Mouse (Mus musculus) limb, embryonic 10.5 days (tissue): ENCODE data around the gene Tnfaip8l2. TPM values are rescaled to one million over a fixed set of nuclear protein-coding genes. Genes with fewer than 3 reads are reported as not detected.
A peak's percentile ranks its signal among the peaks of the same experiment; 100 is the strongest.
"Not testable (repeated sequence)": the region's sequence is repeated elsewhere in the genome, so short reads cannot be mapped to it uniquely, and the experiment has no call there.

Experiments
- DNase-seq: peaks from one replicate; pipeline ENCODE4 v3.0.0-alpha.2; 2017; ENCODE audit warnings: low spot score
- H3K27ac ChIP-seq: fragments of 300-500 bp; sonication (generic); 2 replicates; pipeline ENCODE4 v1.5.1; 2016; ENCODE audit warnings: mild to moderate bottlenecking
- H3K27me3 ChIP-seq: fragments of 300-500 bp; sonication (generic); 2 replicates; pipeline ENCODE4 v1.6.1; 2016; ENCODE audit warnings: low read depth, mild to moderate bottlenecking; ENCODE audit not compliant: poor library complexity, severe bottlenecking
- H3K36me3 ChIP-seq: fragments of 300-500 bp; sonication (generic); 2 replicates; pipeline ENCODE4 v1.6.1; 2016; ENCODE audit warnings: mild to moderate bottlenecking, moderate library complexity
- H3K4me1 ChIP-seq: fragments of 300-500 bp; sonication (generic); 2 replicates; pipeline ENCODE4 v1.6.1; 2016
- H3K4me3 ChIP-seq: fragments of 300-500 bp; sonication (generic); 2 replicates; pipeline ENCODE4 v1.5.1; 2016; ENCODE audit warnings: mild to moderate bottlenecking, moderate library complexity
- H3K9me3 ChIP-seq: fragments of 300-500 bp; sonication (generic); replicated peaks from 2 replicates; pipeline ENCODE4 v1.6.1; 2016; ENCODE audit warnings: mild to moderate bottlenecking
- WGBS: fragments of 180-500 bp; shearing (Covaris S2); methylation state at CpG from one replicate; pipeline ENCODE4 v1.1.7; 2016; 5-methylcytosine and 5-hydroxymethylcytosine counted together
- polyA plus RNA-seq: library from polyadenylated mRNA; unstranded; fragments of >200 nt; fragmentation: Nextera tagmentation; extraction: Ambion mirVana; gene quantifications from 2 replicates; pipeline ENCODE4 v1.2.1, GENCODE M21; 2016

The Tnfaip8l2 gene
- polyA plus RNA-seq, 1 experiment from 2014 or later: 1.9 TPM

DNA sequence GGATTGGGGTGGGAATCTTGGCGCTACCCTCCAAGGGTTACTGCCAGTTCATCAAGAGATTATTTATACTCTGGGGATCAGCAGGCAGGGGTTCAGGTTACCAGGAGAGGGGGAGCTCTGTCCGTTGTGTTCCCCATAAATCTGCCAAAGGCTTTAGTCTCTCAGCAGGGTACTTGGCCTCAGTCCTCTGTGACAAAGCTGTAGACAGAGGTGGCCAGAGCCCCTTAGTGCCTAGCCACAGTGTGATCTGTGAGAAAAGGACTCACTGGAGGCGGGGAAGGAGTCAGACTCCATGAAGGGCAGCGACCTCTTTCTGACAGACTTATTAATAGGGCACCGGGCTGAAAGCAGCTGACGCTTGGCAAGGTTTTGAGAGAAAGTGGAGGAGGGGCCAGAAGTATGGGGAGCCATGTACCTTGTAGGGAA, 12.9 kb downstream of the Tnfaip8l2 start:
- H3K4me1 ChIP-seq: peaks cover 26% of the 10 kb centered on the region
- no peak overlapping the region for H3K27ac ChIP-seq
- 37% methylated on average over 6 of the region's 6 CpGs for WGBS
- H3K4me3 ChIP-seq: no peak overlapping the region
- H3K9me3 ChIP-seq: no peaks in the 10 kb centered on the region
- H3K27me3 ChIP-seq: no peaks in the 10 kb centered on the region
- DNase-seq: no peak
- peaks cover 57% of the 10 kb centered on the region for H3K36me3 ChIP-seq

DNA sequence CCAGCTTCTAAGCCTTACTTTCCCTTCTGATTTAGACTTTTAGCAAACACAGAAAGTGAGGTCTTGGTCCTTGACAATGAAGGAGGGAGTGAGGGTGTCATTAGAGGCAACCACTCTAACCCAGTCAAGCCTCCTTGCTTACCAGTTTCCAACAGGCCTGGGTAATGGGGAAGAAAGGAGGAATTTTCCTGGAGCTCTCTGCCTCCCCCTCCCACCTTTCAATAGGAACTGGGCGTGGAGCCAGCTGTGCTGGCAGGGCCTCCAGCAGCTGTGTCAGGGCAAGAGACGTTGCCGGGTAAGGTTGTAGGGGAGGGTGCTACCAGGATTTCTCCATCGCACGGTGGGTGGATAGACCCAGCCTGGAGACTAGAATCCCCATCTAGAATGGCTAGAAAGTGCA, 17.2 kb downstream of the Tnfaip8l2 start:
- Histone ChIP-seq H3K4me3 (no peak overlapping the region), H3K27me3 (no peaks in the 10 kb centered on the region), H3K36me3 (peaks cover 79% of the 10 kb centered on the region), H3K9me3 (no peaks in the 10 kb centered on the region), H3K4me1 (peaks cover 18% of the 10 kb centered on the region), H3K27ac (no peak overlapping the region)
- DNase-seq: no peak
- 54% methylated on average over 5 of the region's 5 CpGs for WGBS

DNA sequence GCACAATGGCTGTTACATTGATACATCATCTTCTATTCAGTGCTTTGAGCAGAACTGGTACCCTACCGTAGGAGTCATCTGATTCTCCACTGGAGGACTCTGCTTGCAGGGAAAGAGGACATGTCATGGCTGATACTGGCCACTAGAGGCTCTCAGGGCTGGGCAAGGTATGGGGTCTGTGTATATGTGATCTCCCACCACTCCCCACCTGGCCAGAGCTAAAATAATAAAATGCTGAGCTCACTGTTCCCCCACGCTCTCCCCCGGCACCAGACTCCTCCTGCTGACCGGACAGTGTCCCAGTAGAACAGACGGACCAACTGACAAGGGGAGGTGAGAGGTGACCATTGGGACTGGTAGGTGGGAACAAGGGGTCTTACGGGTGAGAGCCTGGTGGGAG, 17.9 kb downstream of the Tnfaip8l2 start, which contains the start of gene Tmod4:
Gene Tmod4, plus strand, starts transcription at position 231 of the 400 bp plus-strand sequence.
- Histone ChIP-seq H3K4me3 (no peak within 1 kb of the TSS), H3K9me3 (no peaks in the 10 kb centered on the region), H3K27ac (peak within 1 kb of the TSS; percentile 25; the same call in 1 of the 2 replicates), H3K27me3 (no peaks in the 10 kb centered on the region), H3K36me3 (peaks cover 79% of the 10 kb centered on the region), H3K4me1 (peaks cover 12% of the 10 kb centered on the region)
- WGBS: 65% methylated on average over 6 of the region's 6 CpGs
- DNase-seq: no peak

DNA sequence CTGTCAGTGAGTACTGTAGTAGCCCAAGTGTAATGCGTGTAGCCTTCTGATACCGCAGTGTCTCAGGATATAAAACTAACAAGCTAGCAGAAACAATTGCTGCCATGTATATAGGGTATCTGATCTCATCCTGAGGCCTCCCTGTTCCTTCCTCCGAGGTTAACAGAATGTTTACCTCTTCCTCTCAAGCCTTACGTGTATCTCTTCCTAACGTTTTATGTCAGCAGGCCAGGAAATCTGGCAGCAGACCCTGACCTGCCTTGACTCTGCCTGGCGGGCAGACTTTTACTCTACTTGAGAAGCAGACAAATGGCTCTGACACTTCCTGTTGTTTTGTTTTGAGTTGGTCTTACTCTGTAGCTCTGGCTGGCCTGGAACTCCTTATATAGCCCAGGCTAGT, 20.6 kb downstream of the Tnfaip8l2 start:
- 80% methylated on average over 6 of the region's 6 CpGs for WGBS
- peaks cover 82% of the 10 kb centered on the region for H3K36me3 ChIP-seq
- no peak overlapping the region for H3K4me3 ChIP-seq
- DNase-seq: no peak
- no peaks in the 10 kb centered on the region for H3K9me3 ChIP-seq
- H3K27ac ChIP-seq: no peak overlapping the region
- H3K27me3 ChIP-seq: no peaks in the 10 kb centered on the region
- peaks cover 8% of the 10 kb centered on the region for H3K4me1 ChIP-seq

DNA sequence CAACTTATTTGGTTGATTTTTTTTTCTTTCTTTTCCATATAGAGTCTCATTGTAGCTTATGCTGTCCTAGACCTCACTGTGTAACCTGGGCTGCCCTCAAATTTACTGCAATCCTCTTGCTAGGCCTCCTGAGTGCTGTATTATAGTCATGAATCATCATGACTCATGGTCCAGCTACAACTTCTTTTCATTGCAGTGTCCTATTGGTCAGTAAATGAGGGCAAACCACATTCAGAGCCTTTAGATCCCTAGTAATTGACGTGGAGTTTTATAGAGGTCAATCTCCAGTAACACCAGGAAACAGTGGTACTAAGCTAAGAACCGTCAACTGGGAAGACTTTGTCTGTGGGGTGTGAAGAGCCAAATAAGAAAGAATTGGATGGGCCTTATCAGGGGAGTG, 24.4 kb downstream of the Tnfaip8l2 start:
- 78% methylated on average over 2 of the region's 2 CpGs for WGBS
- H3K36me3 ChIP-seq: peaks cover 93% of the 10 kb centered on the region

DNA sequence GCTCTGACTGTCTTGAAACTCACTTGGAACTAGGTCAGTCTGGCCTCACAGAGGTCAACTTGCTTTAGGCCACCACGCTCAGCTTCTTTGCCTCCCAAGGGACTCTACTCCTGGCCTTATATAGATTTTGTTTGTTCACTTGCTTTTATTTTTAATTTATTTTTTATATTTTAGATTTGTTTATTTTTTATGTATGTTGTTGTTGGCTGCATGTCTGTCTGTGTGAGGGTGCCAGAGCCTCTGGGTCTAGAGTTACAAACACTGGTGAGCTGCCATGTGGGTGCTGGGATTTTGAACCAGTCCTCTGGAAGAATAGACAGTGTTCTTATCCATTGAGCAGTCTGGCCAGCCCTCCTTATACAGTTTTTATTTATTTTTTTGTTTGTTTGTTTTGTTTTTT, 29.4 kb downstream of the Tnfaip8l2 start:
- WGBS: 93% methylated on average over 1 of the region's 1 CpGs
- Histone ChIP-seq H3K36me3 (peaks cover 46% of the 10 kb centered on the region), H3K4me1 (peaks cover 8% of the 10 kb centered on the region), H3K27me3 (no peaks in the 10 kb centered on the region), H3K4me3 (peak overlapping the region; percentile 79; the same call in 1 of the 2 replicates), H3K9me3 (no peaks in the 10 kb centered on the region), H3K27ac (no peak overlapping the region)
- no peak for DNase-seq

More for the DNA sequence above, 24.4 kb downstream of the Tnfaip8l2 start:
- DNase-seq: no peak
- no peak overlapping the region for H3K27ac ChIP-seq
- no peaks in the 10 kb centered on the region for H3K27me3 ChIP-seq
- no peak overlapping the region for H3K4me3 ChIP-seq
- no peaks in the 10 kb centered on the region for H3K4me1 ChIP-seq
- H3K9me3 ChIP-seq: no peaks in the 10 kb centered on the region

DNA sequence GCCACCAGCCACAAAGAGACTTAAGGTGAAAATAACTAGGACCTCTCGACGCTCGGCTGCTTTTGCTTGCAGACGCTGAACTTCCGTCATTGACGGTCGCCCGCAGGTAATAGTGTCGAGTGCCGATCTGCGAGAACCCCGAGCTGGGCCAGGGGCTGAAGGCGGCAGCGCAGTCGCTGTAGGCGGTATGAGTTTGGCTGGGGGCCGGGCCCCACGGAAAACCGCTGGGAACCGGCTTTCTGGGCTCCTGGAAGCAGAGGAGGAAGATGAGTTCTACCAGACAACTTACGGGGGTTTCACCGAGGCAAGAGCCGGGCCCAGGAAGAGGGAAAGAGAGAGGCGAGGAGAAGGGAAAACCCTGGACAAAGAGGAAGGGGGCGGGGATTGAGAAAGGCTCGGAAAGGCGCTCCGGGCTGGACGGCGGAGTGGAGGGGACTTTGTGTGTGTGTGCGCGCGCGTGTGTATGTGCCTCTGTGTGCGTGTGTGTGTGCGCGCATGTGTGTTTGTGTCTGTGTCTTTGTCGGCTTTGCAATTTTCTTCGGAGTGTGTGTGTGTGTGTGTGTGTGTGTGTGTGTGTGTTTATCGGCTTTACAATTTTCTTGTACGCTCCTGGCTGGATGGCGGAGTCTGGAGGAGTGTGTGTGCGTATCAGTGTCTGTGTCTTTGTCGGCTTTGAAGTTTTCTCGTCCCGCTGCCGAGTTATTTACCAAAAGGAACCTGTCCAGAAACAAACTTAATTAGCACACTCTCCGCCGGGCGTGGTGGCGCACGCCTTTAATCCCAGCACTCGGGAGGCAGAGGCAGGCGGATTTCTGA, 31.0 kb downstream of the Tnfaip8l2 start, which contains the start of gene Vps72:
Gene Vps72, plus strand, starts transcription at position 112 of the 816 bp plus-strand sequence.
- peak within 1 kb of the TSS; percentile 96 for H3K27ac ChIP-seq
- DNase-seq: peak; percentile 94
- peak within 1 kb of the TSS; percentile 79 for H3K4me3 ChIP-seq
- H3K4me1 ChIP-seq: peaks cover 8% of the 10 kb centered on the region
- no peaks in the 10 kb centered on the region for H3K27me3 ChIP-seq
- 2% methylated on average over 54 of the region's 54 CpGs for WGBS
- peaks cover 31% of the 10 kb centered on the region for H3K36me3 ChIP-seq
- H3K9me3 ChIP-seq: no peaks in the 10 kb centered on the region

DNA sequence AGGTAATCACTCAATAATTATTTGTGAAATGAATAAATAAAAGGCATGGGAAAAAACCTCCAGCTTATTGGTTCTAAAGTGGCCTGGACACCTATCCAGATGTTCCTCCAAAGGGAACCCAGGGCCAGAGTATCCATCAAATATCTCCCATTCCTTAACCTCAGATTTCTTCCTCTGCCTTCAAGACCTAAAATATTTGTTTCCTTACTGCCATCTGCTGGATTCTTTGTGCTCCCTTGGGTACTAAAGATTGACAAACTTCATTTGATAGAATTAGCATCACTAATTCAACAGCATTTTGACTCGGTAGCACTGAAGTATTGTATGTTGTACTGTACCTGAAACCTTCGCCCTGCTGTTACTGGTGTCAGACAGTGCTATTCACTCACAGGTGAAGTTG, 34.3 kb downstream of the Tnfaip8l2 start:
- no peak overlapping the region for H3K4me3 ChIP-seq
- H3K4me1 ChIP-seq: peaks cover 19% of the 10 kb centered on the region
- H3K27ac ChIP-seq: no peak overlapping the region
- no peaks in the 10 kb centered on the region for H3K9me3 ChIP-seq
- H3K27me3 ChIP-seq: no peaks in the 10 kb centered on the region
- no peak for DNase-seq
- 76% methylated on average over 2 of the region's 2 CpGs for WGBS
- peaks cover 15% of the 10 kb centered on the region for H3K36me3 ChIP-seq

DNA sequence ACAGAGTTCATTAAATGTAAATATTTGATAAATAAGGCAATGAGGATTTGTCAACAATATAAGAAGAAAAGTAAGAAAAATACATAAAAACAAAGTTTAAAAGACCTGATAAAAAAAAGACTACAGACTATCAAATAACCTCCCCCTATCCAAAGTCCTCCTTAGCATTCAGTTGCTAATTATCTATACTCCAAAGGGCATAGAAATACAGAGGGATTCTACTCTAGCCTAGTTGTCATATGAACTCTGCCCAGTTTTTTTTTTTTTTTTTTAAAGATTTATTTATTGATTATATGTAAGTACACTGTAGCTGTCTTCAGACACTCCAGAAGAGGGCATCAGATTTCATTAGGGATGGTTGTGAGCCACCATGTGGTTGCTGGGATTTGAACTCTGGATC, 34.9 kb downstream of the Tnfaip8l2 start:
- Histone ChIP-seq H3K27ac (peak overlapping the region; percentile 72), H3K4me1 (peaks cover 17% of the 10 kb centered on the region), H3K4me3 (peak overlapping the region; percentile 87), H3K36me3 (peaks cover 15% of the 10 kb centered on the region)
- H3K9me3 ChIP-seq, H3K27me3 ChIP-seq, DNase-seq: not testable (repeated sequence)

DNA sequence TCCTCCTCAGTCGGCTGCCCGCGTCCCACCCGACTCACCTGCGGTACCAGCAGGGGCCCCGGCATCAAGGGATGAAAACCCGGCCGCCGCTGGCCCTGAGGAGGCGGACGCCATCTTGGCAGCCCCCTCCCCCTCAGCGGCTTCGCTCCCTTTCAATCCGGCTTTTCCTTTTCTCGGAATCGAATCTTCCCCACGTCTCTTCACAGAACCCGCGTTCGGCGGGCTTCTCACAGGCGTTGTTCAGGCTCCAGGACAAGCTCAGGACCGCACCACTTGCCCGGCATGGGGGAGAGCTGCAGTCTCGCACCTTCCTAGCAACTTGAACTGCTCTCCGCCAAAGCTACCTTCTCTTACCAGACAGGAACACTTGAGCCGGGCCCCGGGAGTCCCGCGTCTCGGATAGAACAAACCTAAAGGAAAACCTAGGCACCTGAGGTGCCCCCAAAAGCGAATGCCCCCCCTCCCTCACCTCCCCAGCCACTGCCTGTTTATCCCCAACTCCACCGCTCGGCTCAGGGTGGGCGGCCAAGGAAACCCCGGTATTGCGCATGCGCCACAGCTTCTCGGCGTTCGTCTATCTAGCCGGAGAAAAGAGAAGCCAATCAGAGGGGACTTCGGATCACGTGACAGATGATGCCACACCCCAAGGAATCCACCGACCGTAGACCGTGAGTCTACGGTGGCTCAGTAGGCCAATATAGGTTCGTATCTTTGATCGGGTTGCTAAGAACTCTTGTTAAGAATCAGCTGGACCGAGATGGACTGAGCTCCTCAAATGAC, 35.6 kb downstream of the Tnfaip8l2 start, which contains the start of gene Pip5k1a:
Gene Pip5k1a, minus strand, starts transcription at position 593 of the 780 bp plus-strand sequence.
- Histone ChIP-seq H3K9me3 (no peaks in the 10 kb centered on the region), H3K4me1 (peaks cover 13% of the 10 kb centered on the region), H3K27ac (peak within 1 kb of the TSS; percentile 89), H3K4me3 (peak within 1 kb of the TSS; percentile 87), H3K27me3 (no peaks in the 10 kb centered on the region), H3K36me3 (peaks cover 22% of the 10 kb centered on the region)
- WGBS: under 1% methylated on average over 51 of the region's 51 CpGs
- DNase-seq: peak; percentile 98

DNA sequence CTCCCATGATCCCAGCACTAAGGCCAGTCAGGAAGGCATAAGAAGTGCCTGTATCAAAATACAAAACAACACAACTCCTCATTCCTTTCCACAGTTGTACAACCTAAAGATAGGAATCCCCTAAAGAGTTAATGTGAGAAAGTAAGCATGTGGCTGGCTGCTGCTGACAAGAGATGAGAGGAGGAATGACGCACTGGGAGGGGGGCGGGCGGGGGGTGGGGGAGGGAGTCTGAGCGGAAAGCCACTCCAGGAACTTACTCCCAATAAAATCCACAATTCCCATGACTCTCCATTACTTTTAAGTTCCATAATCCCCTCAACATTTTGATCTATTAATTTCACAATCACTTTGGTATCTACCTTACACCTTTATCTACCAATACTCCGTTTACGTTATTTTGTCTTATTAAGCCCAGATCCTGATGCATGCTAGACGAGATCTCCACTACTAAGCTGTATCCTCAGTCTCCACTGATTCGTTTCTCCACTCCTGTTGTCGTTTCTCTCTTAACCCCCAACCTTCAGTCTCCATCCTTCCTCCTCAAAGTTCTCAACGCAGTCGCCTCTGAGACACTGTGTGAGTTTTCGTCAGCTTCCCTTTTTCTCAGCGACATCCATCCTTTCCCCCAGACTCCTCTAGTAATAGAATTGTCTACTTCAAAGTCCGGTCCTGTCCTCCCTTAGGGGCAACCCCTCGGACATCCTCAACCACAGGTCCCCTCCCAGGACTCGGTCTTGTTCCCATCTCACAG, 36.4 kb downstream of the Tnfaip8l2 start:
- no peaks in the 10 kb centered on the region for H3K27me3 ChIP-seq
- DNase-seq: no peak
- H3K9me3 ChIP-seq: no peaks in the 10 kb centered on the region
- peak overlapping the region; percentile 89 for H3K27ac ChIP-seq
- H3K36me3 ChIP-seq: peaks cover 30% of the 10 kb centered on the region
- WGBS: under 1% methylated on average over 16 of the region's 16 CpGs
- H3K4me3 ChIP-seq: peak overlapping the region; percentile 87
- peaks cover 14% of the 10 kb centered on the region for H3K4me1 ChIP-seq

DNA sequence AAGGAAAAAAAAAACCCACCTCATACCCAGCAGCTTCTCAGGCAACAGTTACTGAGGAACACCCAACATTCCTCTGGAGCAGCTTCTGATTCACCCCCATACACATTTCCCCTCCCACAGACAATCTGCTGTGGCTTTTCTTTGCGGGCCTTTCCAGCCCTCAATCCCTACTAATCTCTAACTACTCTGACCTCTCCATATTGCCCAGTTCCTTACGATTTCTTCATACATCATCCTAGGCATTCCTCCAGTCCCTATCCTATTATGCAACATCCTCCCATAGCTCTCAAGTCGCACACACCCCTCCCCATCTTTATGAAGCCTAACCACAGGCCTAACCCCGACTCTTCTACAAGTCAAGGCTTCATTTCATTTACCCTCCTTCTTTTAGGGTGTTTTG, 37.0 kb downstream of the Tnfaip8l2 start:
- Histone ChIP-seq H3K4me3 (peak overlapping the region; percentile 87), H3K27me3 (no peaks in the 10 kb centered on the region), H3K27ac (peak overlapping the region; percentile 89; the same call in 1 of the 2 replicates), H3K36me3 (peaks cover 31% of the 10 kb centered on the region), H3K9me3 (no peaks in the 10 kb centered on the region), H3K4me1 (peaks cover 14% of the 10 kb centered on the region)
- WGBS: 78% methylated on average over 4 of the region's 4 CpGs
- no peak for DNase-seq
